Mouse (Mus musculus): Measurements from ENCODE around the gene Slc45a3.

The Slc45a3 gene

DNA sequence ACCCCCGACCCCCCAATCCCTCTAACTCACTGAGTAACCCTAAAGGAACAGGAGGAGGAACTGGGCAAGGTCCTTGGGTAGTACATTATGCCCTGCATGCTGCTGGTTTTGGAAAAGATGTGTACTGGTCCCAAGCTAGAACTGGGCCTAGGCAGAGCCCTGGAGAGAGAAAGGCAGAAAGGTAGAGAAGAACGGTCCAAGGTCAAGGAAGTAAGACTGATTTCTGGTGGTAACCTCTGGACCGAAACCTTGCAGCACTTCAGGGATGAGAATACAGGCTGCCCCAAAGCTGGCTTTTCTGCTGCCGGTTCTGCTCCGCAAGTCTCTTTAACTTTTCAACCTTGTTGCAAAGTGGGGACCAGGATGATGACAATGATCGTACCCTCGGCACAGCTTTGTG lies 1.8 kb downstream of the Slc45a3 start:
- no peak for DNase-seq (ENCODE audit: low read depth, low spot score)

DNA sequence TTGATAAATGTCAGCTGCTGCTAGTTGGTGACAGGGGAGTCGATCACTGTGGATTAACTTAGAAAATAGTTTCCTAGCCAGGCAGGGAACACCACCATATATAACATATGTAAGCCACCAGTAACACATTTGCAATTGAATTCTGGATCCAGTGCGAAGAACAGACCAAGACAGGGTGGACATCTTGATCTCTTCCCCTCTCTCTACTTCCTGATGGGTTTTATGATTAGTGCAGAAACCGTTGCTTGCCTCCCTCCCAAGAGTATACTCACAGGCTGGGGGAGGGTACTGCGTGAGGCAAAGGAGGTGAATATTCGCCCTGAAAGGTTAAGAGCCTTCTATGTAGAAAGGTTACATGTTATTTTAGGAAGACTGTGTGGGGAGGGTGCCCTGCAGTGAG lies 3.1 kb downstream of the Slc45a3 start:
- no peak for DNase-seq (ENCODE audit: low read depth, low spot score)

DNA sequence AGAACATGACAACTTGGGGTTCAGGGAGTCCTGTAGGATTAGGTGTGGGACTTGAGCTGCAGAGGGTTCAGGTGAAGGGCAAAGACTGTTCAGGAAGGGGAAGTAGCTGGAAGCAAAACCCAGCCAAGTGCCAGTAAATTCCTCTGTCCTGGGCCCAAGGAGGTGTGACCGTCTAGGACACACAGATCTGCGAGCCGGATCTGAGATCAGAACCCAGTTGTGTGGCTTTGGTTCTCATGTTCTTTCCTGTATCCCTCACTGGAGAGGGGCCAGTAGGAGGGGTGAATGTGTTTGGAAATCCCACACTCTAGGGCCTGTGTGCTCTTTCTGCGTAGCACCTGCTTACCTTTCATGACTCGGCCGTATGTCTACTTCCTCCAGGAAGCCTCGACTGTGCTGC lies 4.6 kb downstream of the Slc45a3 start:
- DNase-seq (ENCODE audit: low read depth, low spot score), result no peak

DNA sequence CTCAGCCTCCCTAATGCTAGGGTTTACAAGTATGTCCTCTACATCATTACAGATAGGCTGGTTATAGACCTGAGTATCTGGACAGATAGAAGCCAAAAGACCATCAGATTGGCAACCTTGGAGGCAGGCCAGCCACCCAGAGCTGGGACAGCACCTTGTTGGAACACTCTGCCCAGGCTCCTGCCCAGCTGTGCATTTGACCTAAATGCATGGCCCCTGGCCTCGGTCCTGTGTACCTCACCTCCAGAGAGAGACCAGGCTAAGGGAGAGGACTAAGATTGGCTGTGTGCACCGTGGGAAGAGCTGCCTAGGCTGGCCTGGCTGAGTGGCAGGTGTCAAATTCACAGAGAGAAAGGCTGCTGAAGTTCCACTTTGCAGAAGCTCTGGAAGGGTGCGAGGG lies 5.8 kb downstream of the Slc45a3 start:
- DNase-seq (ENCODE audit: low read depth, low spot score), result no peak

DNA sequence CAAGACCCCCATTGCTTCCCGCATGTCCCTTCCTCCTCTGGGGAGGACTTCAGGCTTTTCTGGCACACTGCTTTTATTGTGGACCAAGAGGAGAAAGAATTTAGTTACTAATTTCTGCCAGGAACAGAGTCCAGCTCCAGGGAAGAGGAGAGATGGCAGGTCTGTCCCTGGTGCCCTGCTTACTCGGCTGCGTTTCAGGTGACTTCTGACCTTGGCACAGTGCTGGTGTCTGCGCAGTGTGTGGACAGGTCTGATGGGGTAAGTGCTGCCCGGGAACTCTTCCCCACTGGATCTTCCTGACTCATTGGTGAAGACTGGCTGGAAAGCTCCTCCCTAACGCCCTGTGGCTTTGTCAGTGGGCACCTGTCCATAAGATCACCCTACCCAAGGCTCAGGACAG lies 6.2 kb downstream of the Slc45a3 start:
- DNase-seq (ENCODE audit: low read depth, low spot score), result no peak

DNA sequence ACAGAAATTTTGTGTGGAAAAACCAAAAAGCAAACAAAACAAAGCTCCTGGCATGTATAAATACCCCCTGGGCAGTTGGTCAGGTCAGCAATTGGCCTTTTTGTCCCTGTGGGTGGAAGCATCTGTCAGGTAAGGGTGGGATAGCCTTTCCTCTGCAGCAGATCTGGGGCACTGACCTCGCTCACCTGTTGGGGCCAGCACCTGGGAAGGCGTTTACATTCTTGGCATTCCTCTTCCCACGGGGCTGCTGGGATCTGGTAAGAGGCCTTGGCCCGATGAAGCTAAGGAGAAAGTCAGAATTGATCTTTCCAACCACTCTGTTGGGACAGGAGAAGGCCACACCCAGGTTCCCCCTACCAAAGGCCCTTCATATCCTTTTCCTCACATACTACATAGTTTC lies 7.1 kb downstream of the Slc45a3 start:
- no peak for DNase-seq (ENCODE audit: low read depth, low spot score)

DNA sequence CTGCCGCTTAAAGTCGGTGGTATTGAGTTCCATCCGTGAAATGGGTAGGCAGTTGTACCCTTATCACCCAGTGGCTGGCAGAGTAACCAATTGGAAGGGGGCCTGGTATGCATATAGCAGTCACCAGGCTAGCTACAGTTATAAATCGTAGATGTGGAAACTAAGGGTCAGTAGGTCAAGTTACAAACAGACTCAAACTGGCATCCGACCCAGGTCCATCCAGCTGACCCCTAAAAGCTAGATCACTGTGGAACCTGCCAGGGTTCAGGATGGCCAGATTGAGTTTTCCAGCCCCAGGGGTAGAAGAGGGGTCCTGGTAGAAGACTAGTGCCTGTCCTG lies 7.5 kb downstream of the Slc45a3 start:
- DNase-seq (ENCODE audit: low read depth, low spot score), result no peak

DNA sequence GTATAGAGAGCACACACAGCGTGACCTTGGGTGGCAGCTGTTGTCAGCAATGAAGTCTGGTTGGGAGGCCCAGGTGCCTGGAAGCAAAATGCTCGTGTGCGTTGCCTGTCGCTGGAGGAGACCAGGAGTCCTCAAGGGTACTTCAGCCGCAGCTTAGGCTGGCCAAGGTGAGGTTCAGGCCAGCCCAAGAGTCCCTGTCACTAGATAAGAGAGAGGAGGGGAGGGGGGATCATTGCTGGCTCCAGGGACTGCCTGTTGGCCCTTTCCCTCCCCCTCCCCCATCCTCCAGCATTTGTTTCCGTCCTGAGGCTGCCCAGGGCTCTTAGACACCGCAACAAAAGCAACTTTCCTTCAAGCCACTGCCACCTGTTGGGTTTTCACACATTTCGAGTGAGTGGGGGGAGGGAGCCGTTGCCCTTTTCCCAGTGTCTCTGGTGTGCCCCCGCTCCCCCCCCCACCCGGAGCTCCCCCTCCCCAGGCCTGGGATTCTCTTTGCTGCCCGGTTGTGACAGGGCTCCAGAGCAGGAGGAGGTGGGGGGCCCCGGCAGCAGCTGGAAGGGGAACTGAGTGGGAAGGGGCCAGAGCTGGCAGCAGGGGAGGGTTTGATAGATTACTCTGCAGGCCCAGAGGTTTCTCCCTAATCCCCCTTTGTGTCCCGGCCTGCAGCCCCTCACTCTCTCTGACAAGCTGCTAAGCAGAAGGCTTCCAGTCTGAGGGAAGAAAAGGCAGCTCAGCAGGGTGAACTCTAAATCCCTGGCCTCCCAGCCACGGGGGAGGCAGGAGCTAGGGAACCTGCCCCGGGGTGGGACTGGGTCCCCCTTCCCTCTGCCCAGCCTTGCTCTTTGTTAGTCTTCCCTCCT lies 8.1 kb downstream of the Slc45a3 start:
- DNase-seq (ENCODE audit: low read depth, low spot score), result no peak

DNA sequence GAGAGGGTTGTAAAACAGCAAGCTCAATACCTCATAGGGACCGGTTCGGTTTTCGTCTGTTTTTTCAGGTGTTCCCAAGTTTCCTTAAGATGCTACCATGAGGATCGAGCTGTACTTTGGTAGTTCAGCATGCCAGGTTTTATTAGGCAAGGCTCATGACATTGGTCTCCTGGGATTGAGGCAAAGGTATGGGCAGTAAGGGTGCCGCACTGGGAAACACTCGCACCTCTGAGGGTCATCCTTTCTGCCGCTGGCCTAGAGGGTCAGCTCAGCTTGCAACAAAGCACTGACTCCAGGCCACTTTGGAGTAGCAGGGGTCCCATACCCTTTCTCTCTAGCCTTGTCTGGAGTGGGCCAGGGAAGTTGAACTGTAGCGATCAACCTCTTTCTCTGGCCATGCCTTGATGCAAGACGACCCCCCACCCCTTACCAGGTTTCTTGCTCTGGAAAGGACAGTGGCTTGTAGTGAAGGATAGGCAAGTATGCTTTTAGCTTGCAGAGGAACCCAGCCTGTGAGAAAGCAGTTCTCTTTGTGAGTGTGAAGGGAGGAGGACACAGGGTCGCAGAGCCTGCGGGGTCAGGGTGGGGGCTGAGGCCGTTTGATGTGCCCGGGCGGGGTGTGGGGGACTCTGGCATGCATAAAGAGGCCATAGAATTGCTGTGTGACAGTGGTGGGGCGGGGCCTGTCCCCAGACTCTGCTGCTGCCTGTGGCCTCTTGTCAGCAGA lies 9.2 kb downstream of the Slc45a3 start:
- no peak for DNase-seq (ENCODE audit: low read depth, low spot score)

DNA sequence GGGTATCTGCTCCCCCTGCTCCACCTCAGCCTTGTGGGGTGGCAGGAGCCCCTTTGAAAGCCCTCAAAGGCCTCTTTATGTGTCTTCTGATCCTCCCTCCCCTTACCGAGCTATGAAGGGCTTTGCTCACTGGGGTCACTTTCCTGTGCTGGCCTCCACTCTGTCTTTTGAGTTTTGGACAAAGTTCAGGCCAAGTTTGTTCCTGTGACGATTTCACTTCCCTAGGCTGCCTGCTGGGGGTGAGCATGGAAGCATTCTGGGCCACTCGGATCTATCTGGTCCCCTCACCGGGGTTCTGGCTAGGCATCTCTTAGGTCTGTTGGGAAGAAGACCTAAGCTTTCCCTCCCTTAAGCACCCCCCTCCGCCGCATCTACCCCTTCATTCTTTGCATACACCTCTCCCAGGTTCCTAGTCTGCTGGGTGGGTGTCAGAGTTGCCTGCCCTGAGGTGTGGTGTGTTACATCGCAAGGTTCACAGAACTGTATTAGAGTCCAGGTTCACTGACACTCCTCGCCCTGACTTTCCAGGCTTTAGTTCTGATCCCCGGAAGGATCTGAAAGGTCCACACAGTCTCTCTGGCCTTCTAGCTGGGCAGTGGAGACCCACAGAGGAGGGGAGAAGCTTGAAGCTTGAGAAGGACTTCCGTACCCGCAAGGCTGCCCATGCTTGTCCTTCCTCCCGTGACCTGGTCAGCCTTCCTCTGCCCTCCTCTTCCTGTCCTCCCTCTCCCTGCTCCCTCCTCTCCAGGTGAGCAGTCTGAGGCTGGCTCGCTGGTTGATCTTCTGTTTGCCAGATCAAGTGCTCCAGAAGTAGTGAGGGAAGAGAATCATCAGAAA lies 9.9 kb downstream of the Slc45a3 start:
- DNase-seq (ENCODE audit: low read depth, low spot score), result no peak

DNA sequence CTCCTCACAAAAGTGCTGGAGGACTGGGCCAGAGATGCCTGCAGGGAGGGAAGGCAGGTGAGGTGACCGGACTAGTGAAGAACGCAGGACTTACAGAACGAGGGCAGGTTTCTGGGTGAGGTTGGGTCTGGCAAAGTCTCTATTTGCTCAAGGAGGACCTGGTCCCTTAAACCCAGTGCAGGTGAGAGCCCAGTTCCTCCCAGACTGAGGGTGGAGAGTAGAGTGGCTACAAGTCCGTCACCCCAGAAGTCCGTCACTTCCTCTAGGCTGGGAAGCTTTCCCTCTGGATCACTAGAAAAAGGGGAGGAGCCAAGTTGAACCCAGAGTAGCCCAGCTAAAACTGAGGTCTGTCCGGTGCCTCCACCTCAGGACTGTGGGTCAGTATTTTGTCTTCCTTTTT lies 11.2 kb downstream of the Slc45a3 start:
- DNase-seq (ENCODE audit: low read depth, low spot score), result no peak

DNA sequence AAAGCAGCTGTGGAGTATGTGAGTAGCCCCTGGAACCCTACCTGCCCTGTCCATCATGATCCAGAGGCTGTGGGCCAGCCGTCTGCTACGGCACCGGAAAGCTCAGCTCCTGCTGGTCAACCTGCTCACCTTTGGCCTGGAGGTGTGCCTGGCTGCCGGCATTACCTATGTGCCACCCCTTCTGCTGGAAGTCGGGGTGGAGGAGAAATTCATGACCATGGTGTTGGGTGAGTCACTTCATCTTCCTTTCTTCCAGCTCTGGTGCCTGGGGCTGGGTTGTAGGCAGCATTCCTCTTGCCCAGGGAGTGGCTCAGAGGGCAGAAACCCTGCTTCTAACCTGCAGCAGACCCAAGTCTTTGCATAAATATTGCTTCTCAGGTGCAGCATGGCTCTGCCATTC lies 14.1 kb downstream of the Slc45a3 start:
- no peak for DNase-seq (ENCODE audit: low read depth, low spot score)

DNA sequence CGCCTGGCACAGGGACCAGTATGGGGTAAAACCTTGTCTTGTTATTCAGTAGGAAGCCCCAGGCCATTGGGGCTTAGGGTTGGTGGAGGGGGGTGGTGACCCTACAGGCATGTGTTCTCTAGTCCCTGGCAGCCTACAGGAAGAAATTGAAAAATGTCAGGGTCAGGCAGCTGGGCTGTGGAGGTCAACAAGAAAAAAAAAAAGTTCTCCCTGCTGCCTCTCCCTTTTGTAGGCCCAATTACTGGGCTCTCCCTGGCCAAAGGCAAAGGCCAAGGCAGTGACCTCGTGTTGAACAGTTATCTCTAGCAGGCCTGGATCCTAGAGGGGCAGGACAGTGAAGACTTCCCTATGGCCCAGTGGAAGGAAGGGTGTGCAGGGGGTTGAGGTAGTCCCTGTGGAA lies 17.7 kb downstream of the Slc45a3 start:
- DNase-seq (ENCODE audit: low read depth, low spot score), result no peak

DNA sequence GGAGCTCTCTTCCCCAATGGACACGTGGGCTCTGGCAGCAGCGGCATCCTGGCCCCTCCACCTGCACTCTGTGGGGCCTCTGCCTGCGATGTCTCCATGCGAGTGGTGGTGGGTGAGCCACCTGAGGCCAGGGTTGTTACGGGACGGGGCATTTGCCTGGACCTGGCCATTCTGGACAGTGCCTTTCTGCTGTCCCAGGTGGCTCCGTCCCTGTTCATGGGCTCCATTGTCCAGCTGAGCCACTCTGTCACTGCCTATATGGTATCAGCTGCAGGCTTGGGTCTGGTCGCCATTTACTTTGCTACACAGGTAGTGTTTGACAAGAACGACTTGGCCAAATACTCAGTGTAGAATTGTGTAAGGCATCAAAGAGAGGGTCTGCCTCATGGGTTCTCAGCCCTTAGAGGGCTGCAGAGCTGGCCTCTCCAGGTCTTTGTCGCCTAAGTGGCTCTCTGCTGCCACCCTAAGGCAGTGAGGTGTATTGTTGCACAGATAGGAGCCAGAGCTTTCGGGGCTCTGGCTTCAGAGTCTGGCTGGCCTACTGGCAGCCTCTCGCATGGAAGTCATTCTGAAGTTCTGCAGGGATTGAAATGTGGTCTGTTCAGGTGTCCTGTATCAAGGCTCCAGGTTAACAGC lies 18.7 kb downstream of the Slc45a3 start:
- DNase-seq (ENCODE audit: low read depth, low spot score), result peak; percentile 64

DNA sequence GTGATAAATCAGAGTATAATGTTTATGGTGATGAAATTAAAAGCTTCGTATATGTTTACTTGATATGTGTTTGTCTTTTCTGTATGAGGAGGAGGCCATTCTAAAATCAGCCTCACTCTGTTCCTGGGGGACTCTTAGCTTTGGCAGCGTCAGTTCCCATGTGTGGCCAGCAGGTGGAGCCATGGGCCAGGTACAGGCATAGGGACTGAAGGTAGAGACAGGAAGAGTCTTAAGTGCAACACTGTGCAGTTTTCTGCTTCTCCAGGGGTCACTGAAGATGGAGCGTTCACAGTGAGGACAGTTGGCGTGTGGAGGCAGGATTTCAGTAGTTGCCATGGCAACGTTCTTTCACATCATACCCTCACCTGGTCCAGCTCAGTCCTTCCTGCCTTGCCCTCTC lies 20.1 kb downstream of the Slc45a3 start:
- DNase-seq (ENCODE audit: low read depth, low spot score), result peak; percentile 76

DNA sequence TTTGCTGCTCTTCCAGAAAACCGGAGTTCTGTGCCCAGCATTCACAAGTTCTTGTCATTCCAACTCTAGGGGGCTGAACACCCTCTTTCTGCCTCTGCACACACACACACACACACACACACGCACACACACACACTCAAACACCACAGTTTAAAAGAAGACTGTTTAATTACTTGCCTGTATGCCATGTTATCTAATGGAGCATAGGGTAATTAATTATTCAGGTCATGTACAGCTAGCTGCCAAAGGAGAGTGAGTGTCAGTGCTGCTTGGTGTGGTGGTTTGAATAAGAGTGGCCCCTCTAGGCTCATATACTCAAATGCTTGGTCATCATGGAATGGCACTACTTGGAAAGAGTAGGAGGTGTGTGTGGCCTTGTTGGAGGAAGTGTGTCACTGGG lies 21.0 kb downstream of the Slc45a3 start:
- DNase-seq (ENCODE audit: low read depth, low spot score), result no peak

DNA sequence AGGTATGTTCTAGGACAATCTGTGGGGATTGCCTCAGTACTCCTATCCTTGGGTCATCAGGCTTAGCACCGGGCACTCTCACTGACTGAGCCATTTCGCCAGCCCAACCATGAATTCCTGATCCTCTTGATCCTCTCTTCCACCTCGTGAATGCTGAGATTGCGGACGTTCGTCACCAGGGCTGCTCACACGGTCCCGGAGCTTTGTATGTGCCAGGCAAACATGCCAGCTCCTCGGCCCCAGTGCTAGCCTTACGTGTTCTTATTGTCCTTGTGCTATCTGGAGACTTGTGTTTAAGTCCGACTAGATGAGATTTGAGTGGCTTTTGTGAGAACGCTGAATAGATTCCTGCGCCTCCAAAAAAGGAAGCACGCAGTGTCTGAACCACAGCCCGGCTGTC lies 24.7 kb downstream of the Slc45a3 start:
- DNase-seq (ENCODE audit: low read depth, low spot score), result no peak

DNA sequence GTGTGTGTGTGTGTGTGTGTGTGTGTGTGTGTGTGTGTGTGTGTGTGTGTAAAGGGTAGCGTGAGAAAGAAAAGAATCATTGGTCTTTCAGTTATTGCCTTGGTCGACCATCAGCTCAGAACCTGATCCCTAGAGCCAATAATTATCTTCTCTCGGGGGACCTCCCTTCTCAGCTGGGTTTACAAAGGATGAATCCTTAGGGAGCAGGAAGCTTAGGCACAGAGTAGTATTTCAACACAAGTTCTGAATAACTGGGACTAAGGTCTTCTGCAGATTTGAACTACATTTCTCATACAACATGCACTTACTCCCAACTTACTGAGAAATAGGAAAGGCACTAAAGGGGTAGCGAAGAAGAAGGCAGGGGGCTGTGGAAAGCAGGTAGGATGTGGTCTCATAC lies 26.7 kb downstream of the Slc45a3 start:
- DNase-seq (ENCODE audit: low read depth, low spot score), result no peak

DNA sequence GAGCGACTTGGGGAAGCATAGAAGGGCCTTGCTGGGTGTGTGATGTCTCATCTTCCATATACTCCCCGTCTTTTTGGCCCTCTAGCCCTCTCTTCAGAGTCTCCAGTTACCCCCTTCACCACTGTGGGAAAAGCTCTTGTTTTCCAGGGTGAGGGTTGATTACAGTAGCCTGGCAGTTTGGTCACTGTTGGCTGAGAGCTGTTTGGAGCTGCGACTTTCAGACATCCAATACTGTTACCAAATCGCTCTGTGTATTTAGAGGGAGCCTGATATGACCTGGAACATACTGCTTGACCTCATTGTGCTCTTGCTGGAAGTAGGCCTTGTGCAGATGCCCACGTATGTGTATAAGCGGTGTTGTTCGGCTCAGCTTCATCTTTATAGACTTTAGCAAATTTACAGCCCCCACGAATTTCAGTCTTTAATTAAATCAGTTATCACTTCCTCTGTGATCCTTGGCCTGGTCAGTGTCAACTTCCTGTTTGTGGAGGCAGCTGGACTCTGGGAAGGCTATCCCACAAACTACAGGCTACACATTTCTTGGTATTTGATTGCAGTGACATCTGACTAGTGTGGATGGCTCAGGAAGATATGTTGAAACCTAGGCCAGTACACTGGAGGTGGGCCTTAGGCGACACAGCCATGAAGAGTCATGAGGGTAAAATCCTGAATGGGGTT lies 27.5 kb downstream of the Slc45a3 start:
- DNase-seq (ENCODE audit: low read depth, low spot score), result no peak

DNA sequence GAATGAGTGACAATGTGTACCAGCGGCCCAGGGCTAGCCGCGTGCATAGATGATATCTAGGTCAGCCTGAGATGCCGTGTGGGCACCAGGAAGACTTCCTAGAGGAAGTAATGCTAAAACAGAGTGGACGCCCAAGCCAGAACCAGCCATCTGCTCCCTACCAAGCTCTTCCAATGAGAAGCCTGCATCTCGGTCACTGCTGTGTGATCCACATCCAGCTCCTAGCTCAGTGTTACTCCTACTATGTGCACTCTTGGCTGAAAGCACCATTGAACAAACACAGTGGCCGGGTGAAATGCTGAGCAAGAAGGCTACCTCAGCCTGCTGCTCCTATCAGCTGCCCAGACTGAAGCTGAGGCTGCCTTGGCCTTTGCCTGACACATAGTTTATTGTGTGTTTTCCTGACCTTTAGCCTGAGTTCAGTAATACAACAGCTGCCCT lies 29.8 kb downstream of the Slc45a3 start:
- no peak for DNase-seq (ENCODE audit: low read depth, low spot score)
